Mouse (Mus musculus): ENCODE results near the gene Yme1l1. TPM values are rescaled to one million over a fixed set of nuclear protein-coding genes. Genes with fewer than 3 reads are reported as not detected.
A peak's percentile ranks its signal among the peaks of the same experiment; 100 is the strongest.

Yme1l1 gene
- total RNA-seq (2022) = 10 to 100 TPM; 54.6 to 63.6 (median 57.3) TPM

- peak; percentile 92 to 96 for DNase-seq (ENCODE audit: low spot score in 2 of 2)
Measured at GRCm38 (mm10) chr2:23155777-23156607, at the start of gene Yme1l1, which contains the start of gene Mastl. Gene Yme1l1 (plus strand): TSS chr2:23156369. Gene Mastl (minus strand): TSS chr2:23156024.

- DNase-seq (ENCODE audit: low spot score in 2 of 2) = no peak
Measured at GRCm38 (mm10) chr2:23119573-23119972, 36.6 kb upstream of the Yme1l1 start.

GRCm38 (mm10) chr2:23155199-23155621, 959 bp upstream of the Yme1l1 start:
- no peak for DNase-seq (ENCODE audit: low spot score in 2 of 2)

- no peak for DNase-seq (ENCODE audit: low spot score in 2 of 2)
Measured at GRCm38 (mm10) chr2:23156608-23157081, 476 bp downstream of the Yme1l1 start.

GRCm38 (mm10) chr2:23172305-23172704, 16.1 kb downstream of the Yme1l1 start:
- no peak for DNase-seq (ENCODE audit: low spot score in 2 of 2)

- no peak for DNase-seq (ENCODE audit: low spot score in 2 of 2)
Measured at GRCm38 (mm10) chr2:23194366-23194765, 38.2 kb downstream of the Yme1l1 start.

GRCm38 (mm10) chr2:23201034-23201433, 44.9 kb downstream of the Yme1l1 start:
- no peak for DNase-seq (ENCODE audit: low spot score in 2 of 2)

GRCm38 (mm10) chr2:23202900-23203670, 46.9 kb downstream of the Yme1l1 start:
- no peak for DNase-seq (ENCODE audit: low spot score in 2 of 2)

- no peak for DNase-seq (ENCODE audit: low spot score in 2 of 2)
Measured at GRCm38 (mm10) chr2:23207070-23207526, 50.9 kb downstream of the Yme1l1 start, which contains the start of gene 4931423N10Rik. Gene 4931423N10Rik (plus strand): TSS chr2:23207476.

GRCm38 (mm10) chr2:23213661-23214060, 57.5 kb downstream of the Yme1l1 start:
- no peak for DNase-seq (ENCODE audit: low spot score in 2 of 2)

- no peak for DNase-seq (ENCODE audit: low spot score in 2 of 2)
Measured at GRCm38 (mm10) chr2:23225199-23225598, 69.0 kb downstream of the Yme1l1 start.

- DNase-seq (ENCODE audit: low spot score in 2 of 2) = no peak
Measured at GRCm38 (mm10) chr2:23228463-23228862, 72.3 kb downstream of the Yme1l1 start.

- no peak for DNase-seq (ENCODE audit: low spot score in 2 of 2)
Measured at GRCm38 (mm10) chr2:23234065-23234773, 78.0 kb downstream of the Yme1l1 start.

Other genes starting within 250 kb of the Yme1l1 start
- gene Abi1, start 116.1 kb upstream of the Yme1l1 start, total RNA-seq (2022) = 10 to 100 TPM; 13.1 to 21.7 (median 17.2) TPM
- gene Acbd5, start 88.2 kb upstream of the Yme1l1 start, total RNA-seq (2022) = 10 to 100 TPM; 26.2 to 29.7 (median 27.1) TPM
- gene Mastl, start 345 bp upstream of the Yme1l1 start, total RNA-seq (2022) = under 1 TPM; 0.24 to 0.67 (median 0.34) TPM
- under 1 TPM in 1 of 4 experiments, not detected in 3; 0.22 TPM for gene 4931423N10Rik, start 51.1 kb downstream of the Yme1l1 start, total RNA-seq (2022)
- not detected for gene Nxph2, start 164.9 kb downstream of the Yme1l1 start, total RNA-seq (2022)

Data from gastrocnemius, adult 8-10 months (tissue).